Mouse (Mus musculus): ENCODE measurements at regions not wholly inside any gene's neighbourhood (a gene's known extent, or its start where the extent isn't known, plus 50 kb on each side); places are given as distances from the start of the nearest gene placed in this dataset.

GRCm38 (mm10) chr8:126763600-126763999, 169.8 kb upstream of the Irf2bp2 start:
- TF ChIP-seq CTCF (IDR thresholded peaks at IDR 0.05; ENCODE audit: insufficient read depth, low read depth, low read length) (no peak), POLR2A (IDR thresholded peaks at IDR 0.05; ENCODE audit: insufficient read depth, low read depth, low read length) (no peak)
- H3K4me3 ChIP-seq (ENCODE audit: insufficient read depth, low read depth, low read length) = no peak overlapping the region
- H3K4me1 ChIP-seq (ENCODE audit: control insufficient read depth, insufficient read depth, low read length) = peaks cover 7% of the 10 kb centered on the region; the same call in 1 of the 2 replicates
- no peak overlapping the region for H3K27ac ChIP-seq (ENCODE audit: insufficient read depth, low read depth, low read length)
- 77% methylated on average over 7 of the region's 7 CpGs for WGBS

- WGBS = 74% methylated on average over 7 of the region's 7 CpGs
- Histone ChIP-seq H3K27ac (ENCODE audit: insufficient read depth, low read depth, low read length) (no peak overlapping the region), H3K4me1 (ENCODE audit: control insufficient read depth, insufficient read depth, low read length) (peaks cover 6% of the 10 kb centered on the region), H3K4me3 (ENCODE audit: insufficient read depth, low read depth, low read length) (no peak overlapping the region)
- TF ChIP-seq POLR2A (IDR thresholded peaks at IDR 0.05; ENCODE audit: insufficient read depth, low read depth, low read length) = no peak
- no peak for TF ChIP-seq CTCF (IDR thresholded peaks at IDR 0.05; ENCODE audit: insufficient read depth, low read depth, low read length)
Measured at GRCm38 (mm10) chr8:126759711-126760110, 165.9 kb upstream of the Irf2bp2 start.

- 93% methylated on average over 4 of the region's 4 CpGs for WGBS
- Histone ChIP-seq H3K4me1 (ENCODE audit: control insufficient read depth, insufficient read depth, low read length) (peaks cover 6% of the 10 kb centered on the region), H3K4me3 (ENCODE audit: insufficient read depth, low read depth, low read length) (no peak overlapping the region), H3K27ac (ENCODE audit: insufficient read depth, low read depth, low read length) (no peak overlapping the region)
- TF ChIP-seq POLR2A (IDR thresholded peaks at IDR 0.05; ENCODE audit: insufficient read depth, low read depth, low read length) (no peak), CTCF (IDR thresholded peaks at IDR 0.05; ENCODE audit: insufficient read depth, low read depth, low read length) (no peak)
Measured at GRCm38 (mm10) chr8:126758951-126759350, 165.2 kb upstream of the Irf2bp2 start.

GRCm38 (mm10) chr8:126757951-126758757, 164.4 kb upstream of the Irf2bp2 start:
- 73% methylated on average over 12 of the region's 12 CpGs for WGBS

GRCm38 (mm10) chr8:126756300-126757097, 162.7 kb upstream of the Irf2bp2 start:
- TF ChIP-seq CTCF (IDR thresholded peaks at IDR 0.05; ENCODE audit: insufficient read depth, low read depth, low read length) (no peak), POLR2A (IDR thresholded peaks at IDR 0.05; ENCODE audit: insufficient read depth, low read depth, low read length) (no peak)
- 78% methylated on average over 8 of the region's 8 CpGs for WGBS

More at GRCm38 (mm10) chr8:126757951-126758757, 164.4 kb upstream of the Irf2bp2 start:
- Histone ChIP-seq H3K4me1 (ENCODE audit: control insufficient read depth, insufficient read depth, low read length) (peaks cover 3% of the 10 kb centered on the region), H3K27ac (ENCODE audit: insufficient read depth, low read depth, low read length) (no peak overlapping the region), H3K4me3 (ENCODE audit: insufficient read depth, low read depth, low read length) (no peak overlapping the region)
- TF ChIP-seq CTCF (IDR thresholded peaks at IDR 0.05; ENCODE audit: insufficient read depth, low read depth, low read length) (no peak), POLR2A (IDR thresholded peaks at IDR 0.05; ENCODE audit: insufficient read depth, low read depth, low read length) (no peak)

GRCm38 (mm10) chr8:126755669-126756068, 161.9 kb upstream of the Irf2bp2 start:
- 84% methylated on average over 5 of the region's 5 CpGs for WGBS
- no peak overlapping the region for H3K4me3 ChIP-seq (ENCODE audit: insufficient read depth, low read depth, low read length)
- TF ChIP-seq POLR2A (IDR thresholded peaks at IDR 0.05; ENCODE audit: insufficient read depth, low read depth, low read length) (no peak), CTCF (IDR thresholded peaks at IDR 0.05; ENCODE audit: insufficient read depth, low read depth, low read length) (no peak)
- H3K4me1 ChIP-seq (ENCODE audit: control insufficient read depth, insufficient read depth, low read length) = peaks cover 5% of the 10 kb centered on the region
- no peak overlapping the region for H3K27ac ChIP-seq (ENCODE audit: insufficient read depth, low read depth, low read length)

More at GRCm38 (mm10) chr8:126756300-126757097, 162.7 kb upstream of the Irf2bp2 start:
- Histone ChIP-seq H3K4me1 (ENCODE audit: control insufficient read depth, insufficient read depth, low read length) (peaks cover 5% of the 10 kb centered on the region), H3K4me3 (ENCODE audit: insufficient read depth, low read depth, low read length) (no peak overlapping the region), H3K27ac (ENCODE audit: insufficient read depth, low read depth, low read length) (no peak overlapping the region)

GRCm38 (mm10) chr8:126754361-126754809, 160.6 kb upstream of the Irf2bp2 start:
- Histone ChIP-seq H3K4me3 (ENCODE audit: insufficient read depth, low read depth, low read length) (no peak overlapping the region), H3K27ac (ENCODE audit: insufficient read depth, low read depth, low read length) (no peak overlapping the region), H3K4me1 (ENCODE audit: control insufficient read depth, insufficient read depth, low read length) (peaks cover 5% of the 10 kb centered on the region)
- TF ChIP-seq CTCF (IDR thresholded peaks at IDR 0.05; ENCODE audit: insufficient read depth, low read depth, low read length) (no peak), POLR2A (IDR thresholded peaks at IDR 0.05; ENCODE audit: insufficient read depth, low read depth, low read length) (no peak)
- 85% methylated on average over 8 of the region's 8 CpGs for WGBS

- Histone ChIP-seq H3K27ac (ENCODE audit: insufficient read depth, low read depth, low read length) (no peak overlapping the region), H3K4me1 (ENCODE audit: control insufficient read depth, insufficient read depth, low read length) (peaks cover 5% of the 10 kb centered on the region), H3K4me3 (ENCODE audit: insufficient read depth, low read depth, low read length) (no peak overlapping the region)
- no peak for TF ChIP-seq POLR2A (IDR thresholded peaks at IDR 0.05; ENCODE audit: insufficient read depth, low read depth, low read length)
- 51% methylated on average over 4 of the region's 4 CpGs for WGBS
Measured at GRCm38 (mm10) chr8:126753059-126753855, 159.5 kb upstream of the Irf2bp2 start.

Measured in olfactory bulb, adult 2 months (tissue).